Mouse (Mus musculus) heart, postnatal 0 days (tissue): ENCODE measurements around the gene Cyp1a2. TPM values are rescaled to one million over a fixed set of nuclear protein-coding genes. Genes with fewer than 3 reads are reported as not detected.

ENCODE experiments used
- ATAC-seq: fragments of 200-750 bp; cut with Nextera tagmentation; 2 replicates; pipeline ENCODE4 v1.8.0; 2017; ENCODE audit warnings: low read depth, moderate number of reproducible peaks, moderate library complexity; ENCODE audit not compliant: insufficient read depth
- DNase-seq: peaks from one replicate; pipeline ENCODE4 v3.0.0-alpha.2; 2016; ENCODE audit warnings: low spot score
- H3K27ac ChIP-seq: fragments of 300-500 bp; sonication (generic); 2 replicates; pipeline ENCODE4 v1.5.1; 2014; ENCODE audit warnings: low read depth, mild to moderate bottlenecking
- H3K27me3 ChIP-seq: fragments of 300-500 bp; sonication (generic); 2 replicates; pipeline ENCODE4 v1.6.1; 2014; ENCODE audit warnings: low read length, mixed read lengths; ENCODE audit not compliant: control insufficient read depth, insufficient read depth
- H3K36me3 ChIP-seq: fragments of 300-500 bp; sonication (generic); replicated peaks from 2 replicates; pipeline ENCODE4 v1.6.1; 2014; ENCODE audit warnings: low read length, mixed read lengths; ENCODE audit not compliant: control insufficient read depth, insufficient read depth
- H3K4me1 ChIP-seq: fragments of 300-500 bp; sonication (generic); 2 replicates; pipeline ENCODE4 v1.6.1; 2014; ENCODE audit warnings: antibody characterized with exemption; ENCODE audit not compliant: control insufficient read depth, insufficient read depth
- H3K4me2 ChIP-seq: fragments of 300-500 bp; sonication (generic); 2 replicates; pipeline ENCODE4 v1.6.1; 2014; ENCODE audit warnings: low read depth, mild to moderate bottlenecking, low read length, moderate library complexity
- H3K4me3 ChIP-seq: fragments of 300-500 bp; sonication (generic); 2 replicates; pipeline ENCODE4 v1.5.1; 2014; ENCODE audit warnings: low read depth, low read length
- H3K9ac ChIP-seq: fragments of 300-500 bp; sonication (generic); replicated peaks from 2 replicates; pipeline ENCODE4 v1.6.1; 2014; ENCODE audit warnings: low read depth, low read length, mixed read lengths
- H3K9me3 ChIP-seq: fragments of 300-500 bp; sonication (generic); replicated peaks from 2 replicates; pipeline ENCODE4 v1.6.1; 2016; ENCODE audit warnings: low read length; ENCODE audit not compliant: control insufficient read depth
- CTCF ChIP-seq: IDR thresholded peaks from 2 replicates; pipeline ENCODE4 v1.5.1; 2016; ENCODE audit warnings: antibody characterized with exemption, control low read depth, low read depth
- EP300 ChIP-seq: IDR thresholded peaks from 2 replicates; pipeline ENCODE4 v1.6.1; 2016; ENCODE audit warnings: antibody characterized with exemption, low read depth
- WGBS: fragments of 180-500 bp; shearing (Covaris S2); extraction: QIAGEN DNeasy Blood & Tissue Kit; methylation state at CpG from one replicate; pipeline ENCODE4 v1.1.7; 2014; 5-methylcytosine and 5-hydroxymethylcytosine counted together
- polyA plus RNA-seq: library from polyadenylated mRNA; unstranded; fragments of >200 nt; fragmentation: Nextera tagmentation; extraction: Ambion mirVana; gene quantifications from 2 replicates; pipeline ENCODE4 v1.2.1, GENCODE M21; 2015
- total RNA-seq: library from RNA; depleted of rRNA; stranded (reverse); fragments of >200 nt; gene quantifications from 2 replicates; pipeline ENCODE4 v1.2.3, GENCODE M21; 2014; ENCODE audit warnings: low replicate concordance

The Cyp1a2 gene
- total and polyA plus RNA-seq, 2 experiments from 2014 or later = not detected

DNA sequence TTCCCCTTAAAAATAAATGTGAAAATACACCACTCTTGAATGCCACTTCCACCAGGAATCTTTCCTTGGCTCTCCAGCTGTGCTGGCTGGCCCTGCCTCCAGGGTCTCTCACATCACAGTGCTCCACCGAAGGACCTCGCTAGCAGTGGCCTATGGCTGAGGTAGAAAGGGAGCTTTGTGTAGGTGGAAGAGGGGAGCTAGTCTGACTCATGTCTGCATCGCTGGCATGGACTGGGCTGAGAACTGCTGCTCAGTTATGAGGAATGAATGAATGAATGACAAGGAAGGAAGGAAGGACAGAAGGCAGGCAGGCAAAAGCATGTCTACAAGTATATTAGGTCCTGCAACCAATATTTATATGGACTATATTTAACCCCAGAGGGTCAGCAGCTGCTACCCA, 46.2 kb downstream of the Cyp1a2 start:
- Histone ChIP-seq H3K27ac (peak overlapping the region; percentile 86), H3K36me3 (no peaks in the 10 kb centered on the region), H3K4me1 (peaks cover 55% of the 10 kb centered on the region), H3K9ac (0 out of 2 replicates have a peak overlapping the region, but pooled peaks have one; percentile 16), H3K4me2 (peak overlapping the region; percentile 50; the same call in 1 of the 2 replicates), H3K9me3 (no peaks in the 10 kb centered on the region), H3K4me3 (no peak overlapping the region), H3K27me3 (no peaks in the 10 kb centered on the region)
- TF ChIP-seq EP300 = no peak
- no peak for TF ChIP-seq CTCF
- 22% methylated on average over 3 of the region's 3 CpGs for WGBS
- DNase-seq = no peak
- no peak for ATAC-seq

DNA sequence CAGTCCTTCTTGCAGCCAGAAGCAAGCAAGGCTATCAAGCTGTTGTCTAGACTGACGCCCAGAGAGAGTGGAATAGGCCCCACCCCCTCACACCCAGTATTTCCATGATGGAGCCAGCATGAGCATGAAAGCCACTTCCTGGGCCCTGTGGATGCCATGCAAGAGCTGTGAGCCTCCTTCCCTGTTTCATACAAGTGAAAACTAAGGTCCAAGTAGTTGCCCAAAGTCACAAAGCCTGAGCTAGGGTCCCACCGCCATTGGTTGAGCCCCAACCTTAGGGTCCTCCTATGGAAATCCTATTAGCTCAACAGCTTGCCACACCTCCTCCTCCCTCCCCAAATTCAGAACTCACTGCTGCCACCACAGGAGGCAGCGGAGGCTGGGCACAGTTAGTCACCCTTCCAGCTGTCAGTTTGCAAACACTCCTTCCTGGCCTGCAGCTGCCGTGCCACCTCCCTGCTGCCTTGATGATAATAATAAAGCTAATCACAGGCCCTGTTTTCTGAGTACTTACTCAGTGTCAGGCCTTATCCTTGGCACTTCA, 50.0 kb downstream of the Cyp1a2 start:
- Histone ChIP-seq H3K27me3 (no peaks in the 10 kb centered on the region), H3K4me1 (peaks cover 26% of the 10 kb centered on the region), H3K9me3 (no peaks in the 10 kb centered on the region), H3K27ac (peak overlapping the region; percentile 25; the same call in 1 of the 2 replicates), H3K4me3 (no peak overlapping the region), H3K4me2 (no peak overlapping the region), H3K9ac (no peak overlapping the region), H3K36me3 (peaks cover 27% of the 10 kb centered on the region)
- DNase-seq = no peak
- ATAC-seq = no peak
- 38% methylated on average over 4 of the region's 4 CpGs for WGBS
- peak; percentile 31; the same call in 1 of the 2 replicates for TF ChIP-seq CTCF
- TF ChIP-seq EP300 = no peak

DNA sequence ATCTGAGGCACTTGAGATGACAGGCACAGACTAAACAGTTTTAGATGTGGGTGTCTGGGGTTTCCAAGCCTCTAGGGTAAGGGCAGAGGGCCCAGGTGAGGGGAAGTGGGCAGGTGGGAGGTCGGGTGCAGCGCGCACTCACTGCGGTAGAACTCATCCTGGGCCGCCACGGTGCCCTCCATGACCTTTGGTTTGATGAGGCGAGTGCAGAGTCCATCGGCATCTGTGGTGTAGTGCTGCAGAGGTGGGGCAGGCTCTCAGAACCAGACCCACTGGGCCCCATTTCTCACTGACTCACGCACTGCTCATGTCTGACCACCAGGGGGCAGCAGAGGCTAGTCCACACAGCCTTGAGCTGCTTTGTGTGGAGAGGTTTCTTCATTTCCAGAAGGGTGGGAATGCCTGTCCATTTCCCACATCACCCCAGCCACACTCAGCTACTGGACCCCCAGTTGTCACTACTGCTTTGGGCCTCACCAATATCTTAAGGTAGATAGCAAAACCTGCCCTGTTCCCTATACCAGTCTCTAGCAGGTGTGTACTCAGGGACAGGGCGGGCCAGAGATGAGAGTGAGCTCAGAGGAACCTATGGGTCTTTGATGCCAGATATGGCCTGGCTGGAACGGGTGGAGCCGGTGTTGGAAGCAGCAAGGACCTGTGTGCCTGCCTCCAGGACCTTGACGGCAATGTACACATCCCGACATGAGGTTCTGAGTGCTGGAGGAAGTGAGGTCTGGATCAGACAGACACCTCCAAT, 54.2 kb downstream of the Cyp1a2 start:
- DNase-seq (peak; percentile 52), ATAC-seq (peak; percentile 67)
- no peaks in the 10 kb centered on the region for H3K9me3 ChIP-seq
- H3K36me3 ChIP-seq = peaks cover 66% of the 10 kb centered on the region
- 63% methylated on average over 14 of the region's 14 CpGs for WGBS
- H3K9ac ChIP-seq = no peak overlapping the region
- TF ChIP-seq CTCF (peak; percentile 98), EP300 (no peak)
- H3K4me2 ChIP-seq = no peak overlapping the region
- H3K27me3 ChIP-seq = no peaks in the 10 kb centered on the region
- no peak overlapping the region for H3K27ac ChIP-seq
- no peak overlapping the region for H3K4me3 ChIP-seq
- peaks cover 4% of the 10 kb centered on the region; the same call in 1 of the 2 replicates for H3K4me1 ChIP-seq

DNA sequence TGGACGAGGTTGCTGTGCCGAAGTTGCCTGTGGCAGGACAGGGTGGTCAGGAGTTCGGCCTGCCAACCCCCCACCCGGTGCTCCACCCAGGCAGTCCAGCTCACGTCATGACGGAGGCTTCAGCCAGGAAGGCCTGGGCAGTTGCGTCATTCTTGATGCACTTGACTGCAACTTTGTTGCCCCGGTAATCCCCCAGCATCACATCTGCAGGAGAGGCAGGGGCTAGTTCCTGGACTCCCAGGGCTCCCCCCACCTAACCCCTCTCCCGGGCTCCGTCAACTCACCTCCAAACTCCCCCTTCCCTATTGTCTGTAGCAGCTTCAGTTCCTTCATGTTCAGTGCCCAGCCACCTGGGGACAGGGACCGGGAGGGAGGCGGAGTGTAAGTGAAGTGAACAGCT, 54.8 kb downstream of the Cyp1a2 start:
- 84% methylated on average over 12 of the region's 12 CpGs for WGBS
- no peaks in the 10 kb centered on the region for H3K9me3 ChIP-seq
- TF ChIP-seq CTCF (no peak), EP300 (no peak)
- no peaks in the 10 kb centered on the region for H3K27me3 ChIP-seq
- H3K4me1 ChIP-seq = peaks cover 4% of the 10 kb centered on the region; the same call in 1 of the 2 replicates
- no peak overlapping the region for H3K9ac ChIP-seq
- DNase-seq (no peak), ATAC-seq (no peak)
- H3K4me2 ChIP-seq = no peak overlapping the region
- no peak overlapping the region for H3K27ac ChIP-seq
- H3K36me3 ChIP-seq = peaks cover 66% of the 10 kb centered on the region
- H3K4me3 ChIP-seq = no peak overlapping the region

DNA sequence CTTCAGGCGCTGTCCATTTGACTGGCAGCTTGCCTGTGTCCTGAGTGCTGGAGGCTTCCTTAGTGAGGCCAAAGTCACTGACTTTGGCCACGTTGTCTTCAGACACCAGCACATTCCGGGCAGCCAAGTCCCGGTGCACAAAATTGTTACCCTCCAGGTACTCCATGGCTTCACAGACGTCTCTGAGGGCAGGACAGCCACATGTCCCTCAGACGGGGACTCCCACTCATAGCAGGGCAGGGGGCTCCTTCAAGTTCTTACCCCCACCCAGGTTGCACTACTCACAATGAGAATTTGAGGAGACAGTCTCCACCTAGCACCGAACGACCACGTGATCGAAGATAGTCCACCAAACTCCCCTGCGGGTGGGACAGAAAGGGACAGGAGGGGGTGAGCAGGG, 55.6 kb downstream of the Cyp1a2 start:
- Histone ChIP-seq H3K4me2 (no peak overlapping the region), H3K27ac (no peak overlapping the region), H3K4me1 (no peaks in the 10 kb centered on the region), H3K9me3 (no peaks in the 10 kb centered on the region), H3K9ac (no peak overlapping the region), H3K4me3 (no peak overlapping the region), H3K36me3 (peaks cover 66% of the 10 kb centered on the region), H3K27me3 (no peaks in the 10 kb centered on the region)
- no peak for TF ChIP-seq EP300
- TF ChIP-seq CTCF = no peak
- no peak for DNase-seq
- ATAC-seq = no peak
- 86% methylated on average over 11 of the region's 11 CpGs for WGBS
